ENCODE assay signal across 9 mouse cellular contexts in the genomic region with DNA sequence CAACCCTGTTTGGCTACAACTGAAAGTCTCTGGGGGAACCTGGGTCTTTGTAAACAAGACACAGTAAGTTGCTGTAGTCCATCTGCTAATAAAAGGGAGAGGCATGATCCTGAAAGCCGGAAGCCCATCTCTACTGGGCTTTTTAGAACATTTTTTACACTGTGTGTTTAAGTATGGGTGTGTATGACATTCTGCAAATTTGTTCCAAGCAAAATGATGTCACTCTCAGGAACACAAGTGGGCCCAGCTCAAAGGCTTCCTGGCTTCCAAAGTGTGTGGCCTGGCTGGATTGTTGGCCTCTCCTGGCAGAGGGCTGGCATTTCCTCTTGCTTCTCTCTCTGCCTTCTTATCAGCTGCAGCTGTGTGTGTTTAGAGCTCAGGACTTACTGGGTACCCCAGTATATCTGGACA. TPM values are rescaled to one million over a fixed set of nuclear protein-coding genes. Genes with fewer than 3 reads are reported as not detected.
DNase-seq lines count a peak whose midpoint lies in the region; ATAC-seq and TF ChIP-seq lines count a peak whose summit lies in the region.
"Had no signal": no experiment of that assay in that cellular context is flagged by ENCODE, and none has a peak within 500 bp of the region (broad histone marks: within the 10 kb centered on the region; RNA-seq: fewer than 3 reads in every experiment).

No protein-coding gene starts in this region.

- ATAC-seq in lung, embryonic 14.5 days (ENCODE audit: insufficient read depth): no peak
- no peak for ATAC-seq in inflammation-experienced regulatory T-cells, adult 6 months
- ATAC-seq in granulocyte monocyte progenitor cell, adult 5-6 weeks (replicated peaks; ENCODE audit: poor library complexity, severe bottlenecking): no peak
- ATAC-seq in monocyte, adult 5-6 weeks (replicated peaks; ENCODE audit: insufficient number of reproducible peaks, low FRiP score, low TSS enrichment, poor library complexity, severe bottlenecking): no peak

- H3K27me3 ChIP-seq in lung, embryonic 14.5 days (ENCODE audit: insufficient read depth, low read length): no peaks in the 10 kb centered on the region

- H3K9me3 ChIP-seq in lung, embryonic 14.5 days (ENCODE audit: low read depth, low read length): no peaks in the 10 kb centered on the region

- DNase-seq in 416B (ENCODE audit: low read depth) (peak; percentile 69), NIH3T3 (ENCODE audit: low read depth) (peak; percentile 22)
- peak; percentile 71 to 74 for DNase-seq in heart, postnatal 10 days
- DNase-seq in lung, embryonic 14.5 days: peak; percentile 52
- DNase-seq in embryo, embryonic 9.5 days (ENCODE audit: extremely low spot score): no peak
- DNase-seq: kidney, adult 11 months had no signal

- H3K27ac ChIP-seq in lung, embryonic 14.5 days (ENCODE audit: low read depth): peak overlapping the region; percentile 95

- H3K9ac ChIP-seq in lung, embryonic 14.5 days: no peak overlapping the region

- no peak overlapping the region for H3K4me3 ChIP-seq in lung, embryonic 14.5 days (ENCODE audit: low read depth, low read length)

- intact Hi-C loops in heart, postnatal 10 days (cut with DNase I): no loop called here

- peaks cover 12% of the 10 kb centered on the region for H3K4me1 ChIP-seq in lung, embryonic 14.5 days (ENCODE audit: insufficient read depth)

- H3K4me2 ChIP-seq in lung, embryonic 14.5 days: peak overlapping the region; percentile 83

- 33% methylated on average over 1 of the region's 1 CpGs for WGBS in lung, embryonic 14.5 days

- H3K36me3 ChIP-seq in lung, embryonic 14.5 days (ENCODE audit: insufficient read depth): peaks cover 13% of the 10 kb centered on the region

- TF ChIP-seq CTCF in lung, embryonic 14.5 days (IDR thresholded peaks at IDR 0.05; ENCODE audit: low read depth): no peak

RNA-seq across cellular contexts. Expression of gene Mical1, which starts 1.1 kb away (rescaled TPM):
- 10 to 100 TPM; 34.3 to 39.2 TPM for total RNA-seq in heart, postnatal 10 days (2021)
- 75.1 and 78.7 TPM in 2 replicates for polyA plus RNA-seq in lung, embryonic 14.5 days (2014; fragmentation: Nextera tagmentation; extraction: Ambion mirVana)
- polyA plus RNA-seq in inflammation-experienced regulatory T-cells, adult 6 months (2017; shearing (Covaris generic)): 100 to 1,000 TPM in 2 of 3 experiments, 10 to 100 TPM in 1; 84.9 to 115 (median 101) TPM
- 74.8 and 105 TPM in 2 replicates for total RNA-seq in granulocyte monocyte progenitor cell, adult 5-6 weeks (2014; fragmentation: Nextera tagmentation)
- 32.2 and 49.3 TPM in 2 replicates for total RNA-seq in granulocyte monocyte progenitor cell, adult 5-6 weeks (2017)
- 112 to 198 TPM (median 125 TPM) in 3 replicates for total RNA-seq in monocyte, adult 5-6 weeks (2017)

RNA-seq across cellular contexts. Expression of gene Smpd2, which starts 15.2 kb away (rescaled TPM):
- 10 to 100 TPM; 48.2 to 57.7 TPM for total RNA-seq in heart, postnatal 10 days (2021)
- 61.4 and 62.4 TPM in 2 replicates for polyA plus RNA-seq in lung, embryonic 14.5 days (2014; fragmentation: Nextera tagmentation; extraction: Ambion mirVana)
- polyA plus RNA-seq in inflammation-experienced regulatory T-cells, adult 6 months (2017; shearing (Covaris generic)): 10 to 100 TPM; 19.3 to 29.5 (median 27.7) TPM
- total RNA-seq in granulocyte monocyte progenitor cell, adult 5-6 weeks (2014; fragmentation: Nextera tagmentation): 23.0 and 24.4 TPM in 2 replicates
- total RNA-seq in granulocyte monocyte progenitor cell, adult 5-6 weeks (2017): 10.1 and 13.0 TPM in 2 replicates
- 15.5 to 32.5 TPM (median 20.3 TPM) in 3 replicates for total RNA-seq in monocyte, adult 5-6 weeks (2017)

RNA-seq across cellular contexts. Expression of gene Ppil6, which starts 15.3 kb away (rescaled TPM):
- total RNA-seq in heart, postnatal 10 days (2021): 1 to 10 TPM; 2.8 to 3.4 TPM
- 0.73 and 1.2 TPM in 2 replicates for polyA plus RNA-seq in lung, embryonic 14.5 days (2014; fragmentation: Nextera tagmentation; extraction: Ambion mirVana)
- not detected for polyA plus RNA-seq in inflammation-experienced regulatory T-cells, adult 6 months (2017; shearing (Covaris generic))
- not detected in 2 replicates for total RNA-seq in granulocyte monocyte progenitor cell, adult 5-6 weeks (2014; fragmentation: Nextera tagmentation)
- not detected in 2 replicates for total RNA-seq in granulocyte monocyte progenitor cell, adult 5-6 weeks (2017)
- total RNA-seq in monocyte, adult 5-6 weeks (2017): 0.58 TPM in 1 of 3 replicates, not detected in the others

RNA-seq across cellular contexts. Expression of gene Zbtb24, which starts 24.8 kb away (rescaled TPM):
- total RNA-seq in heart, postnatal 10 days (2021): 10 to 100 TPM in 1 of 2 experiments, 1 to 10 TPM in 1; 9.7 to 12.3 TPM
- 17.1 and 19.2 TPM in 2 replicates for polyA plus RNA-seq in lung, embryonic 14.5 days (2014; fragmentation: Nextera tagmentation; extraction: Ambion mirVana)
- 10 to 100 TPM; 21.3 to 33.2 (median 29.7) TPM for polyA plus RNA-seq in inflammation-experienced regulatory T-cells, adult 6 months (2017; shearing (Covaris generic))
- total RNA-seq in granulocyte monocyte progenitor cell, adult 5-6 weeks (2014; fragmentation: Nextera tagmentation): 11.4 and 14.1 TPM in 2 replicates
- 17.2 and 18.1 TPM in 2 replicates for total RNA-seq in granulocyte monocyte progenitor cell, adult 5-6 weeks (2017)
- 36.0 to 44.2 TPM (median 40.6 TPM) in 3 replicates for total RNA-seq in monocyte, adult 5-6 weeks (2017)

RNA-seq across cellular contexts. Expression of gene Cd164, which starts 44.2 kb away (rescaled TPM):
- 100 to 1,000 TPM; 182 to 197 TPM for total RNA-seq in heart, postnatal 10 days (2021)
- polyA plus RNA-seq in lung, embryonic 14.5 days (2014; fragmentation: Nextera tagmentation; extraction: Ambion mirVana): 196 and 208 TPM in 2 replicates
- 100 to 1,000 TPM; 202 to 255 (median 243) TPM for polyA plus RNA-seq in inflammation-experienced regulatory T-cells, adult 6 months (2017; shearing (Covaris generic))
- 140 and 168 TPM in 2 replicates for total RNA-seq in granulocyte monocyte progenitor cell, adult 5-6 weeks (2014; fragmentation: Nextera tagmentation)
- 169 and 206 TPM in 2 replicates for total RNA-seq in granulocyte monocyte progenitor cell, adult 5-6 weeks (2017)
- total RNA-seq in monocyte, adult 5-6 weeks (2017): 84.4 to 180 TPM (median 92.3 TPM) in 3 replicates
